Mouse (Mus musculus) embryonic facial prominence, embryonic 11.5 days (tissue): ENCODE results near the gene Znrd1. TPM values are rescaled to one million over a fixed set of nuclear protein-coding genes. Genes with fewer than 3 reads are reported as not detected.
"Not testable (repeated sequence)": the region's sequence is repeated elsewhere in the genome, so short reads cannot be mapped to it uniquely, and the experiment has no call there.

Source experiments
- ATAC-seq: fragments of 200-750 bp; cut with Nextera tagmentation; replicated peaks from 2 replicates; pipeline ENCODE4 v1.8.0; 2017; ENCODE audit warnings: low read depth; ENCODE audit not compliant: insufficient number of reproducible peaks, low FRiP score, low TSS enrichment
- DNase-seq: peaks from one replicate; pipeline ENCODE4 v3.0.0-alpha.2; 2015; ENCODE audit warnings: low spot score
- H3K27ac ChIP-seq: fragments of 300-500 bp; sonication (generic); replicated peaks from 2 replicates; pipeline ENCODE4 v1.5.1; 2014; ENCODE audit warnings: mild to moderate bottlenecking, low read depth, low read length, control low read depth
- H3K27me3 ChIP-seq: fragments of 300-500 bp; sonication (generic); 2 replicates; pipeline ENCODE4 v1.6.1; 2014; ENCODE audit warnings: mild to moderate bottlenecking, low read length, moderate library complexity, mixed read lengths; ENCODE audit not compliant: control insufficient read depth, insufficient read depth
- H3K36me3 ChIP-seq: fragments of 300-500 bp; sonication (generic); replicated peaks from 2 replicates; pipeline ENCODE4 v1.6.1; 2014; ENCODE audit warnings: low read depth, mild to moderate bottlenecking, low read length, moderate library complexity, mixed read lengths; ENCODE audit not compliant: control insufficient read depth, insufficient read depth
- H3K4me1 ChIP-seq: fragments of 300-500 bp; sonication (generic); 2 replicates; pipeline ENCODE4 v1.6.1; 2014; ENCODE audit warnings: low read length, mixed read lengths; ENCODE audit not compliant: control insufficient read depth, insufficient read depth
- H3K4me2 ChIP-seq: fragments of 300-500 bp; sonication (generic); 2 replicates; pipeline ENCODE4 v1.6.1; 2014; ENCODE audit warnings: low read depth, mild to moderate bottlenecking, control low read depth, low read length, moderate library complexity
- H3K4me3 ChIP-seq: fragments of 300-500 bp; sonication (generic); 2 replicates; pipeline ENCODE4 v1.5.1; 2014; ENCODE audit warnings: low read depth, low read length, control low read depth
- H3K9ac ChIP-seq: fragments of 300-500 bp; sonication (generic); replicated peaks from 2 replicates; pipeline ENCODE4 v1.6.1; 2014; ENCODE audit warnings: mild to moderate bottlenecking, control low read depth, low read length
- H3K9me3 ChIP-seq: fragments of 300-500 bp; sonication (generic); replicated peaks from 2 replicates; pipeline ENCODE4 v1.6.1; 2016; ENCODE audit warnings: mild to moderate bottlenecking, low read length, inconsistent platforms, mixed read lengths; ENCODE audit not compliant: control insufficient read depth
- WGBS: fragments of 180-500 bp; shearing (Covaris S2); extraction: QIAGEN DNeasy Blood & Tissue Kit; methylation state at CpG from one replicate; pipeline ENCODE4 v1.1.7; 2014; 5-methylcytosine and 5-hydroxymethylcytosine counted together
- polyA plus RNA-seq: library from polyadenylated mRNA; unstranded; fragments of >200 nt; fragmentation: Nextera tagmentation; extraction: Ambion mirVana; gene quantifications from 2 replicates; pipeline ENCODE4 v1.2.1, GENCODE M21; 2014

Znrd1 gene
- polyA plus RNA-seq, 1 experiment from 2014 or later, result 96.7 TPM

- no peak overlapping the region for H3K4me3 ChIP-seq
- no peaks in the 10 kb centered on the region for H3K4me1 ChIP-seq
- no peaks in the 10 kb centered on the region for H3K27me3 ChIP-seq
- WGBS, result 92% methylated on average over 2 of the region's 2 CpGs
- no peaks in the 10 kb centered on the region for H3K9me3 ChIP-seq
- H3K9ac ChIP-seq, result no peak overlapping the region
- ATAC-seq (no peak), DNase-seq (no peak)
- H3K27ac ChIP-seq, result no peak overlapping the region
- H3K4me2 ChIP-seq, result no peak overlapping the region
- H3K36me3 ChIP-seq, result no peaks in the 10 kb centered on the region
Measured at GRCm38 (mm10) chr17:36994528-36994927, 36.2 kb upstream of the Znrd1 start.

- Histone ChIP-seq H3K4me1 (no peaks in the 10 kb centered on the region), H3K36me3 (no peaks in the 10 kb centered on the region), H3K9me3 (no peaks in the 10 kb centered on the region), H3K9ac (no peak overlapping the region), H3K27ac (no peak overlapping the region), H3K4me3 (no peak overlapping the region), H3K4me2 (no peak overlapping the region), H3K27me3 (peaks cover 6% of the 10 kb centered on the region)
- ATAC-seq (no peak), DNase-seq (no peak)
- WGBS, result 82% methylated on average over 4 of the region's 4 CpGs
Measured at GRCm38 (mm10) chr17:36993770-36994325, 35.5 kb upstream of the Znrd1 start.

- Histone ChIP-seq H3K4me2 (no peak overlapping the region), H3K4me1 (no peaks in the 10 kb centered on the region), H3K27me3 (peaks cover 9% of the 10 kb centered on the region), H3K4me3 (no peak overlapping the region), H3K9me3 (no peaks in the 10 kb centered on the region), H3K36me3 (no peaks in the 10 kb centered on the region), H3K27ac (no peak overlapping the region), H3K9ac (no peak overlapping the region)
- no peak for ATAC-seq
- 74% methylated on average over 3 of the region's 3 CpGs for WGBS
- DNase-seq, result no peak
Measured at GRCm38 (mm10) chr17:36992336-36993104, 34.2 kb upstream of the Znrd1 start.

DNA sequence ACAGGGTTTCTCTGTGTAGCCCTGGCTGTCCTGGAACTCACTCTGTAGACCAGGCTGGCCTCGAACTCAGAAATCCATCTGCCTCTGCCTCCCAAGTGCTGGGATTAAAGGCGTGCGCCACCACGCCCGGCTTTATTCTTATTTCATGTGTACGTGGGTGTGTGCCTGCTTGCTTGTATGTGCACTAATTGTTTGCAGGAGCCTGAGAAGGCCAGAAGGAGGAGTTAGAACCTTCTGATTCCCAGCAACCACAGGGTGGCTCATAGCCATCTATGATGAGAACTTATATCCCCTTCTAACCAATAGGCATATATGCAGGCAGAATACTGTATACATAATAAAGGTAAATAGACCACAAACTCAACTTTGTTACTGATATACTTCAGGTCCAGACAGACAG lies 32.3 kb upstream of the Znrd1 start:
- ATAC-seq, H3K27ac ChIP-seq, H3K4me1 ChIP-seq, H3K9me3 ChIP-seq, H3K4me2 ChIP-seq, DNase-seq, H3K4me3 ChIP-seq, H3K27me3 ChIP-seq, H3K9ac ChIP-seq, H3K36me3 ChIP-seq: not testable (repeated sequence)
- 93% methylated on average over 6 of the region's 6 CpGs for WGBS

GRCm38 (mm10) chr17:36989437-36989836 lies 31.1 kb upstream of the Znrd1 start, which contains the start of gene H2-M5:
TSS of gene H2-M5 (minus strand) at chr17:36989537.
- Histone ChIP-seq H3K9me3 (no peaks in the 10 kb centered on the region), H3K27me3 (peaks cover 9% of the 10 kb centered on the region), H3K36me3 (no peaks in the 10 kb centered on the region), H3K4me3 (no peak within 1 kb of the TSS), H3K27ac (no peak within 1 kb of the TSS), H3K9ac (no peak within 1 kb of the TSS), H3K4me1 (no peaks in the 10 kb centered on the region), H3K4me2 (no peak within 1 kb of the TSS)
- WGBS, result 16% methylated on average over 5 of the region's 5 CpGs
- no peak for DNase-seq
- no peak for ATAC-seq

GRCm38 (mm10) chr17:36988475-36988874 lies 30.1 kb upstream of the Znrd1 start:
- Histone ChIP-seq H3K4me1 (no peaks in the 10 kb centered on the region), H3K4me2 (no peak overlapping the region), H3K9me3 (no peaks in the 10 kb centered on the region), H3K36me3 (no peaks in the 10 kb centered on the region), H3K4me3 (no peak overlapping the region), H3K27ac (no peak overlapping the region), H3K27me3 (peaks cover 9% of the 10 kb centered on the region), H3K9ac (no peak overlapping the region)
- no peak for ATAC-seq
- 5% methylated on average over 24 of the region's 24 CpGs for WGBS
- no peak for DNase-seq

DNA sequence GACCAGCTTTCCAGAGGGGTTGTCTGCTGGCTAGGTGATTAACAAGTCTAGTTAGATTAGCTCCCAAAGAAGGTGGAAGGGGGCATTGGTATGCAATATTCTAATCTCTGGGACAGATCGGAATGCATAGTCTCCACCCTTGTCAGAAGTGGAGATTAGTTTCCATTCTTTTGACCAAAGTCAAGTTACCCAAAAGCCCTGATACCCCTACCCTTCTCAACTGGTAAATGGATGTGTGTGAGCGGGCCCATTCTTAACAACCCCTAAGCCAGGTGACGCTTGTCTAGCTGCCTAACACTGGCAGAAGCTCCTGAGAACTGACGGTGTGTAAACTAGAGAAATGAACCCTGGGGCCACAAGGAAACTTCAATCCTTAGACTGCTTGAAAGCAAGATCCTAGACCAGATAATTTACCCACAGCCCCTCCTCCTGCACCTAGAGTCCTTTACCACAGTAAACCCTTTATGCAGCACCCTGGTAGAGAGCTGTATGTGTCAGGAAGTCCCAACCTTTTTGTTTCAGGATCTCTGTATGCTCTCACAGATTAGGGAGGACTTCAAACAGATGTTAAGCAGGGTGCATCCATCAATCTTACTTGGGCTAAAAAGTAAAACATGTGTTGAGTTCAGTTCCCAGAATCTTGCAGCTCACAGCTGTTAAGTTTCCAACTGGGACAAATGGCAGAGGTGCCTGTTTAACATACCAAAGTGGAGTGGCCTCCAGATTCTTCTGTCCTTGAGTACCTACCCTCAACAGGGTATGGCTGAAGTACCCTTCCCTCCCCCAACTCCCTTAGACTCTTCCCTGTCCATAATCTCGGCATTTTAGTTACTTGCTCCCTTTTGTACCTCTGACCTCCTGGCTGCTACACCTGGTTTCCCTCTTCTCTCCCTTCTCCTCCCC lies 24.1 kb upstream of the Znrd1 start:
- no peak for ATAC-seq
- H3K27me3 ChIP-seq, result no peaks in the 10 kb centered on the region
- H3K27ac ChIP-seq, result no peak overlapping the region
- H3K36me3 ChIP-seq, result no peaks in the 10 kb centered on the region
- no peaks in the 10 kb centered on the region for H3K9me3 ChIP-seq
- DNase-seq, result no peak
- no peaks in the 10 kb centered on the region for H3K4me1 ChIP-seq
- no peak overlapping the region for H3K4me2 ChIP-seq
- 28% methylated on average over 5 of the region's 5 CpGs for WGBS
- no peak overlapping the region for H3K9ac ChIP-seq
- no peak overlapping the region for H3K4me3 ChIP-seq
